Mouse (Mus musculus) urinary bladder, postnatal 36 days (tissue): Measurements from ENCODE around the gene Gm2001.
"Not testable (repeated sequence)": the region's sequence is repeated elsewhere in the genome, so short reads cannot be mapped to it uniquely, and the experiment has no call there.

Experiments used
- DNase-seq, 2 experiments: peaks; one replicate each; pipeline ENCODE4 v3.0.0; 2022; ENCODE audit warnings: low spot score in 2 of 2, mixed read lengths in 1 of 2

The Gm2001 gene

DNA sequence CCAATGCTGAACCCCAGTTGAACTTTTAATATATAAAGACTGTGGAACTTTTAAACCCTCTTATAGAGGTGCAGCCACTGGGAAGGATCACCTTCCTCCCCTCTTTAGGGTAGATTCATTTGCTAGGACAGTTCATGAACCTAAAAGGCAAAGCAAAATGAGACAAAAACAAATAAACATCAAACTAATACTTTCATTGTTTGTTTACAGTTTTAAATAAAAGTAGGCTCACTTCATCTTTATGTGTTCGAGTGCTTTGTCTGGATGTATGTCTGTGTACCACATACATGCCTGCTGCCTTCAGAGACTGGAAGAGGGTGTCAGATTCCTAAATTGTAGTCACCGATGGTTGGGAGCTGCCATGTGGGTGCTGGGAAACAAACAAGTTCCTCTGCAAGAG lies at the start of gene Gm2001:
Gene Gm2001, minus strand, starts transcription at position 101 of the 400 bp plus-strand sequence.
- not testable (repeated sequence) for DNase-seq

- DNase-seq: not testable (repeated sequence)
Observed at GRCm38 (mm10) chr12:87873772-87874171, 31.6 kb upstream of the Gm2001 start, which contains the start of gene Gm2016. Gene Gm2016 (plus strand): TSS chr12:87874072.

GRCm38 (mm10) chr12:87864048-87864447 lies 21.9 kb upstream of the Gm2001 start:
- not testable (repeated sequence) for DNase-seq

DNA sequence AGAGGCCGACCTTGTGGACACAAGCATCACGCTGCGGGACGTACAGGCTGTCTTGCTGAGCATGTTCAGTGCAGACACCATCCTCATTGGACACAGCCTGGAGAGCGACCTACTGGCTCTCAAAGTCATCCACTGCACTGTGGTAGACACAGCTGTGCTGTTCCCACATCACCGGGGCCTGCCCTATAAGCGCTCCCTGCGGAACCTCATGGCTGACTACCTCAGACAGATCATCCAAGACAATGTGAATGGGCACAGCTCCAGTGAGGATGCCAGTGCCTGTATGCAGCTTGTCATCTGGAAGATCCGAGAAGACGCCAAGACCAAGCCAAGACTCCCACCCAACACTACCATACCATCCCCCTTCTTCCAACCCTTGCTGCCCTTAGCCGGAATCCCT lies 21.5 kb upstream of the Gm2001 start:
- DNase-seq: not testable (repeated sequence)

- DNase-seq: not testable (repeated sequence)
Observed at GRCm38 (mm10) chr12:87861740-87862692, 19.9 kb upstream of the Gm2001 start.

DNA sequence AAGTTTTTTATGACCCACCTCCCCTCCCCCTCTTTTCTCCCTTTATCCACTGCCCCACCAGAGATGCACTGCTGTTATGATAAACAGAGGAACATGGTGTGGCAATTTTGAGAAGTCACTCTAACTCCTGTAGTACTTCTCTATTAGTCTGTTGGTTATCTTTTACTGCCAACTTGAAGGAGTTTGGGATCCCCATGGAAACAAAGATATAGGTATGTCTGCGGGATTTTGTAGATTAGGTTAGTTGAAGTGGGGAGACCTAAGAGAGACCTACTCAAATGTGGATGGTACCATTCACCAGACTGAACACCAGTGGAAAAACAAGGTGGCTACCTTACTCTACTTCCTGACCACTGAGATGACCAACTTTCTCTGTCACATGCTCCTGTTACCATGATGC lies 13.9 kb upstream of the Gm2001 start:
- not testable (repeated sequence) for DNase-seq

DNA sequence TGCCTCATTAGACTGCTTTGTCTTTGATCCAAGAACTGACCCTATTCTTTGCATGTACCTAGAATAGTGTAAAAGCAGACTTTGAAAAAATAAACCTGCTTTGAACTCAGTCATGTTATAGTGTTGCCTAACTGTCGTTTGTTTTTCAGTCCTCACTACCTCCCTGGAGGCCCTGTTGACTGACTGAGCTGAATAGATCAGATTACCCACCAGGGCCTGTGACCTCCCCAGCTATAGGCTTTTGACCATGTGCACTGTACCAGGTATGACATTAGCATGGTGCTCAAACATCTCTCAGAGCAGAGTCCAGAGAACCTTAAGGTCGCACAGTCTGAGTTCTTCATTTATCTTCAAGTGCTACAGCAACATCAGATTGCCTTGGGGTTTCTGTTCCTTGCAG lies 8.5 kb upstream of the Gm2001 start:
- DNase-seq: not testable (repeated sequence)

DNA sequence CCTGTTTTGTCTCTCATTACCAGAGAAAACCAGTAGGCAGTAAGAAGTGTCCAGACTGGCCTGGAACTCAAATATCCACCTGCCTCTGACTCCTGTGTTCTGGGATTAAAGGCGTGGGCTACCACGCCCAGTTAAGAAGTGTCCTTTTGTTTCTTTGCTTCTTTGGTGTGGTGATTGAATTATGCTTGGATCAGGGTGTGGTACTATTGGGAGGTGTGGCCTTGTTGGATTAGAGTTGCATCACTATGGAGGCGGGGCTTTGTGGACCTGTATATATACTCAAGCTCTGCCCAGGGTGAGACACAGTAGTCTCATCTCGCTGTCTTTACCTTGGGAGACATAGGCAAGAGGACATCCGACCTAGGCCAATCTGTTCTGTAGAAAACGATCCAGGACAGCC lies 25.9 kb downstream of the Gm2001 start, which contains the start of gene BB287469:
Gene BB287469, plus strand, starts transcription at position 301 of the 400 bp plus-strand sequence.
- DNase-seq: not testable (repeated sequence)

- DNase-seq: not testable (repeated sequence)
Observed at GRCm38 (mm10) chr12:87797971-87798370, 44.2 kb downstream of the Gm2001 start.

GRCm38 (mm10) chr12:87795212-87795611 lies 46.9 kb downstream of the Gm2001 start, which contains the start of gene Gm21936:
Gene Gm21936 (plus strand): TSS chr12:87795512.
- DNase-seq: not testable (repeated sequence)
